In genomic region chr8:48579144-48579543, GRCm38 (mm10) we compare ENCODE assay signal across 22 mouse cellular contexts.
DNase-seq lines count a peak whose midpoint lies in the region; ATAC-seq and TF ChIP-seq lines count a peak whose summit lies in the region.
"Had no signal": no experiment of that assay in that cellular context is flagged by ENCODE, and none has a peak within 500 bp of the region (broad histone marks: within the 10 kb centered on the region; RNA-seq: fewer than 3 reads in every experiment).

No protein-coding gene starts in this region.

- no peak overlapping the region for H3K9ac ChIP-seq in heart, embryonic 15.5 days
- H3K9ac ChIP-seq in heart, adult 2 months (ENCODE audit: low read depth, low read length): no peak overlapping the region
- H3K9ac ChIP-seq in lung, embryonic 14.5 days: no peak overlapping the region
- no peak overlapping the region for H3K9ac ChIP-seq in ES-E14 (ENCODE audit: insufficient read depth, low read depth, low read length, poor library complexity, severe bottlenecking)
- H3K9ac ChIP-seq: liver, embryonic 12.5 days; lung, embryonic 15.5 days; stomach, embryonic 15.5 days had no signal

- intact Hi-C loops in heart, adult 2 months (cut with DNase I): no loop called here

- H3K4me2 ChIP-seq in heart, embryonic 15.5 days: peak overlapping the region; percentile 5; the same call in 1 of the 2 replicates
- H3K4me2 ChIP-seq in lung, embryonic 14.5 days: peak overlapping the region; percentile 2; the same call in 1 of the 2 replicates
- H3K4me2 ChIP-seq: liver, embryonic 12.5 days; lung, embryonic 15.5 days; stomach, embryonic 15.5 days had no signal

- H3K79me2 ChIP-seq in heart, adult 2 months (replicated peaks; ENCODE audit: control insufficient read depth, insufficient read depth, low read length): no peaks in the 10 kb centered on the region

- no peak for DNase-seq in heart, adult 2 months
- no peak for DNase-seq in lung, embryonic 14.5 days
- DNase-seq in lung, postnatal 4 days: no peak
- peak; percentile 46 for DNase-seq in ES-E14 (ENCODE audit: low read depth, low spot score)
- DNase-seq in ZHBTc4 (ENCODE audit: low read depth, low spot score): peak; percentile 80
- DNase-seq in urinary bladder, postnatal 36 days (ENCODE audit: low spot score in 2 of 2): no peak
- no peak for DNase-seq in cerebellum, adult 11 months
- DNase-seq: adrenal gland, adult 8-10 months; cerebellum, adult 11-12 months; cerebellum, postnatal 25 days; gastrocnemius, postnatal 36 days; kidney, postnatal 36 days; layer of hippocampus, adult 9-11 months; spleen, adult 18-20 months; thymus, postnatal 36 days had no signal

- no peak overlapping the region for H3K4me3 ChIP-seq in heart, embryonic 15.5 days
- H3K4me3 ChIP-seq in heart, adult 2 months: no peak overlapping the region
- H3K4me3 ChIP-seq in lung, embryonic 14.5 days (ENCODE audit: low read depth, low read length): no peak overlapping the region
- H3K4me3 ChIP-seq in ES-E14 (ENCODE audit: insufficient read depth in 1 of 2, low read depth in 1 of 2, low read length in 2 of 2, poor library complexity in 1 of 2, severe bottlenecking in 1 of 2): no peak overlapping the region
- H3K4me3 ChIP-seq: embryonic facial prominence, embryonic 10.5 days; liver, embryonic 12.5 days; lung, embryonic 15.5 days; stomach, embryonic 15.5 days had no signal

- no peak for TF ChIP-seq CTCF in heart, adult 2 months (IDR thresholded peaks at IDR 0.05)
- no peak for TF ChIP-seq CTCF in lung, embryonic 14.5 days (IDR thresholded peaks at IDR 0.05; ENCODE audit: low read depth)

- no peak for TF ChIP-seq POLR2A in heart, adult 2 months (IDR thresholded peaks at IDR 0.05; ENCODE audit: insufficient read depth, low read depth, low read length)

- TF ChIP-seq EP300 in heart, adult 2 months (IDR thresholded peaks at IDR 0.05; ENCODE audit: insufficient read depth, low read depth, low read length): no peak

- 18% methylated on average over 8 of the region's 8 CpGs for WGBS in heart, embryonic 15.5 days
- 39% methylated on average over 8 of the region's 8 CpGs for WGBS in heart, adult 2 months
- 15% methylated on average over 8 of the region's 8 CpGs for WGBS in lung, embryonic 14.5 days

- no peak overlapping the region for H3K27ac ChIP-seq in heart, embryonic 15.5 days
- no peak overlapping the region for H3K27ac ChIP-seq in heart, adult 2 months
- no peak overlapping the region for H3K27ac ChIP-seq in lung, embryonic 14.5 days (ENCODE audit: low read depth)
- no peak overlapping the region for H3K27ac ChIP-seq in ES-E14 (ENCODE audit: insufficient read depth, low read depth, low read length, poor library complexity, severe bottlenecking)
- H3K27ac ChIP-seq: embryonic facial prominence, embryonic 10.5 days; hindbrain, postnatal 0 days; liver, embryonic 12.5 days; lung, embryonic 15.5 days; stomach, embryonic 15.5 days had no signal

- H3K9me3 ChIP-seq in heart, embryonic 15.5 days (replicated peaks): no peaks in the 10 kb centered on the region
- H3K9me3 ChIP-seq in lung, embryonic 14.5 days (ENCODE audit: low read depth, low read length): no peaks in the 10 kb centered on the region
- no peaks in the 10 kb centered on the region for H3K9me3 ChIP-seq in ES-E14 (ENCODE audit: control insufficient read depth, insufficient read depth, low read depth, low read length)
- H3K9me3 ChIP-seq: embryonic facial prominence, embryonic 10.5 days; liver, embryonic 12.5 days; lung, embryonic 15.5 days; stomach, embryonic 15.5 days had no signal

- H3K27me3 ChIP-seq in heart, embryonic 15.5 days: no peaks in the 10 kb centered on the region
- no peaks in the 10 kb centered on the region for H3K27me3 ChIP-seq in heart, adult 2 months (ENCODE audit: control insufficient read depth, insufficient read depth, low read length)
- H3K27me3 ChIP-seq in lung, embryonic 14.5 days (ENCODE audit: insufficient read depth, low read length): 0 out of 2 replicates have a peak, but pooled peaks cover 3% of the 10 kb centered on the region
- H3K27me3 ChIP-seq: liver, embryonic 12.5 days; lung, embryonic 15.5 days; stomach, embryonic 15.5 days had no signal

- in situ Hi-C loops in ES-E14 (cut with MboI; ENCODE audit: low sequenced_read_pairs in 2 of 2, unreplicated experiment in 2 of 2): no loop called here

- no peak for ATAC-seq in heart, embryonic 15.5 days (replicated peaks; ENCODE audit: insufficient number of reproducible peaks, insufficient read depth, low FRiP score, low read depth)
- no peak for ATAC-seq in lung, embryonic 14.5 days (ENCODE audit: insufficient read depth)
- ATAC-seq: forebrain, embryonic 14.5 days; hindbrain, postnatal 0 days; liver, embryonic 12.5 days had no signal

- H3K36me3 ChIP-seq in heart, embryonic 15.5 days: no peaks in the 10 kb centered on the region
- H3K36me3 ChIP-seq in heart, adult 2 months (ENCODE audit: control insufficient read depth, insufficient read depth, low read length): no peaks in the 10 kb centered on the region
- no peaks in the 10 kb centered on the region for H3K36me3 ChIP-seq in lung, embryonic 14.5 days (ENCODE audit: insufficient read depth)
- no peaks in the 10 kb centered on the region for H3K36me3 ChIP-seq in ES-E14 (ENCODE audit: control insufficient read depth, insufficient read depth, low read length, poor library complexity, severe bottlenecking)
- H3K36me3 ChIP-seq: embryonic facial prominence, embryonic 10.5 days; liver, embryonic 12.5 days; lung, embryonic 15.5 days; stomach, embryonic 15.5 days had no signal

- no peaks in the 10 kb centered on the region for H3K4me1 ChIP-seq in heart, embryonic 15.5 days (replicated peaks)
- H3K4me1 ChIP-seq in heart, adult 2 months (ENCODE audit: control insufficient read depth, insufficient read depth, low read length): no peaks in the 10 kb centered on the region
- no peaks in the 10 kb centered on the region for H3K4me1 ChIP-seq in lung, embryonic 14.5 days (ENCODE audit: insufficient read depth)
- H3K4me1 ChIP-seq in ES-E14 (ENCODE audit: control insufficient read depth in 2 of 2, insufficient read depth in 2 of 2, low read length in 2 of 2, poor library complexity in 1 of 2): peaks cover 5 to 9% of the 10 kb centered on the region in 2 experiments; a peak in 3 of 4 replicates
- H3K4me1 ChIP-seq: liver, embryonic 12.5 days; lung, embryonic 15.5 days; stomach, embryonic 15.5 days had no signal

TF ChIP-seq in ES-E14, 5 proteins besides CTCF, POLR2A, EP300 and RAD21:
- TF ChIP-seq ZC3H11A (IDR thresholded peaks at IDR 0.05; ENCODE audit: borderline replicate concordance, low read depth, low read length) (no peak), CHD2 (IDR thresholded peaks at IDR 0.05; ENCODE audit: low read depth, low read length) (no peak), MAFK (IDR thresholded peaks at IDR 0.05; ENCODE audit: insufficient read depth, low read depth, low read length) (no peak), HCFC1 (IDR thresholded peaks at IDR 0.05; ENCODE audit: borderline replicate concordance, insufficient read depth, low read length) (no peak), ZNF384 (IDR thresholded peaks at IDR 0.05; ENCODE audit: low read depth, low read length) (no peak)

Comparison
In these comparisons a context has a peak if more than half of its experiments do, and no peak if none do; other contexts are left out.
1. DNase-seq: peak in ES-E14 (single experiment) and ZHBTc4 (single experiment); none in heart, adult 2 months (0 of 2), lung, embryonic 14.5 days (single experiment), lung, postnatal 4 days (0 of 2), urinary bladder, postnatal 36 days (0 of 2) and cerebellum, adult 11 months (single experiment).